Mouse (Mus musculus) layer of hippocampus, adult 18-20 months (tissue): ENCODE measurements around the gene Rtraf. TPM values are rescaled to one million over a fixed set of nuclear protein-coding genes. Genes with fewer than 3 reads are reported as not detected.

ENCODE experiments used
- DNase-seq, 2 experiments: peaks; one replicate each; pipeline ENCODE4 v3.0.0; 2022; ENCODE audit warnings: low spot score in 2 of 2
- total RNA-seq, 2 experiments: library from RNA; stranded (reverse); gene quantifications; 2 replicates each; pipeline ENCODE4 v1.2.3; 2021

The Rtraf gene
- total RNA-seq, 2 experiments from 2014 or later = 53.9 to 55.4 TPM

- peak; percentile 12 to 68 for DNase-seq
Measured at GRCm38 (mm10) chr14:19801474-19802215, 22.0 kb downstream of the Rtraf start.

DNA sequence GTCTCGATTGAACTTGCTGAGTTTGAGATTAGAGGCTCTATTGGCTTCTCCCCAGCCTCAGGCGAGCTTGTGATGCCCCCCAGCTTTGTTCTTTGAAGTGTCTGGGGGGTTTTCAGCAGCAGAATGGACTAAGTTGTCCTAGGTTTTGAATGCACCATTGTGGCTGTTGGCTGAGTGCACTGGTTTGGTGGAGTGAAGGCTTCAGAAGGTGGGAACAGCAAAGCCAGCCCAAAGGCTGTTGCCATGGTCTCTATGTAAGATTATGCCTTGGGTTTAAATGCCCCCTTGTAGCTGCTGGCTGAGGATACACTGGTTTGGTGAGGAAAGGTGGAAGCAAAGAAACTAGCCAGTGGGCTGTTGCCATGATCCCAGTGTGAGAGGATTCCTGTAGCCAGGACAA, 23.1 kb downstream of the Rtraf start:
- no peak for DNase-seq

- DNase-seq = no peak
Measured at GRCm38 (mm10) chr14:19796541-19797304, 26.9 kb downstream of the Rtraf start.

- DNase-seq = no peak
Measured at GRCm38 (mm10) chr14:19794881-19795280, 28.7 kb downstream of the Rtraf start.

DNA sequence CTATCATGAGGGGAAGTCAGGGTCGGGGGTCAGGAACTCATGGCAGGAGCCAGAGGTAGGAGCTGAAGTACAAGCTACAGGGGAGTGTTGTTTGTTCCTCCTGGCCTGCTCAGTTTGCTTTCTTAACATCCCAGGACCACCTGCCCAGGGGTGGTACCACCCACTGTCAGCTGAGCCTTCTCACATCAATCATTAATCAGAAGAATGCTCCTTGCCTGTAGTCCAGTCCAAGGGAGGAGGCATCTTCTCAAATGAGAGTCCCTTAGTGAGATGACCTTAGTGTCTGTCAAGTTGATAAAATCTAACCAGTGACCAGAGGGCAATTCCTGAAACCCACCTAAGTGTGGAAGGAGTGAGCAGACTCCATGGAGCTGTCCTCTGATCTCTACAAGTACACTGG, 35.2 kb downstream of the Rtraf start:
- no peak for DNase-seq

DNA sequence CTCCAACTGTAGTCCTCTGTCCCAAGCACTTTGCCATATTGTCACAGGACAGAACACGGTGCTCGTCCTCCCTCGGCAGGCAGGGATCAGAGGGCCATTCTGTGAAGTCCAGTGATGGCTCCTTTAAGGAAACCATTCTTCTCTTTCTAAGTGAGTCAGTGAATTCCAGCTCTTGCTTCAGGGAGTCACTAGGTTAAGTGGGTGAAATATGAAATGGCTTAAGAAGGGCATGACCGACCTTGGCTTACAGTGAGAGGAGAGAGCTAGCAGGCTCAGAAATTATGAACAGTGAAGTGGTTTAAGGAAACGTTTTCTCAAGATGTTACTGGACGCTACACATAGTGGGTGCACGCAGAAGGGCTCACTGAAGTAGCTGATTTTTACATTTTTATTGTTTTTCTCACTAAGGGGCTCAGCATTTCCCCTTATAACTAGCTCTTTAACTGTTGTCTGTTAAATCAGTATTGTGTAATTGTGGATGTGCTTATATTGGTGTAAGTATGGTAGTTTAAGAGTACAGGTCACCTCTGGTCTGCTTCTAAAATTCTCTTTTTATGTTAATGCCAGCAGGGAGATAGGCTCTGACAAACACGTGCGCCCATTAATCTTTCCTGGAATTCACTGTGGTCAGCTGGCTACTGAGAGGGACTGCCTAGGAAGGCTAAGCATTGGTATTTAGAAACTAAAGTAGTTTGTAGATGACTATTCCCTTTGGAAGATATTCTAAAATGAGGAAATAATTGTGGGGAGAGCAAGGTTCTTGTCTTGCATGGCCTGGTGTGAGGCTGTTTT, 37.6 kb downstream of the Rtraf start:
- no peak for DNase-seq

DNA sequence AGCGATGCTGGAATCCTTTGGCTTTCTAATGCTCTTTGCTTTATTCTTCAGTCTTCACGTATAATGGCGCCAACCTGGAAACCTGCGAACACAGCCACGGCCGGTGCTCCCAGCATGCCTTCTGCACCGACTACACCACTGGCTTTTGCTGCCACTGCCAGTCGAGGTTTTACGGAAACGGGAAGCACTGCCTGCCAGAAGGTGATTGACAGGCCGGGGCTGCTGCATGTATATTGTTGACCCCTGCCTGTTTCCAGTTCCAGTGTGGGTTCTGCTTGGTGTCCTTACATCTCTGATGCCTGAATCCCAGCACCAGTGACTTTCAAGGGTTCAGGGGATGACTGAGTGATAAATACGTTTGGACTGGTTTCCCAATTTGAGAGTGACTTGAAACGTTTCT, 45.7 kb downstream of the Rtraf start:
- DNase-seq = no peak

- no peak for DNase-seq
Measured at GRCm38 (mm10) chr14:19777365-19777764, 46.3 kb downstream of the Rtraf start.

DNA sequence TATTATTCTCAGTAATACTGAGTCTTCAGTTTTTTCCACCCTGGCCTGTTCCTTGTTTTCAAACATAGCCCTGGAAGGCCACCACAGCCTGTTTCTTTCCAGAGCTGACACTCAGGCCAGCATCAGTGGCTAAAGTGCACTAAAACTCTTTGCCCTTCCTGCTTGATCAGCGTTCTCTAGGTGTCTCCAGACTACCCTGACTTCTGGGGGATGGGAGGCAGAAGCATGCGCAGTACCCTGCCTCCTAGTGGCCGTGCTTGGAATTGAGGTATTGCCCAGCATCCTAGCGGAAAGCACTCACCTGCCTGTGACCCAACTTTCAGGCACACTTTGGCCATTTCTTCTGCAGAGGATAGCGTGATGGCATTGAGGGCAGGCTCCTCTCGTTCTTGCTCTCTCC, 46.7 kb downstream of the Rtraf start:
- no peak for DNase-seq

- DNase-seq = no peak
Measured at GRCm38 (mm10) chr14:19776179-19776578, 47.4 kb downstream of the Rtraf start.

DNA sequence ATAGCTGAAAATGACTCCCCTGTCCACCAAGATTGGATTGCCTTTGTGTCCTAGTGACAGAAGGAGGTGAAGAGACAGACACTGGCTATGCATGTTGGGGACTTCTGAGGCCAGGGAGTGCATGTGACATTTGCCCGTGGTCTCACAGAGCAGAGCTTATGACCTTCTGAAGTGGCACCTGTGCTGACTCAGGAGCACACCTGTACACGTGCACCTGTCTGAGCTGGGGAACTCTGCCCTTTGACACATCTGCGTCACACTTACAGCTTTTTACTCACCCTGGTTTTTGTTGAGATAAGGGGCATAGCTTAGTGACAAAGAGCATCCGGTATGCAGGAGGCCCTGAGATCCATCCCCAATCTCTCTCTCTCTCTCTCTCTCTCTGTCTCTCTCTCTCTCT, 48.1 kb downstream of the Rtraf start:
- no peak for DNase-seq

GRCm38 (mm10) chr14:19774036-19774628, 49.5 kb downstream of the Rtraf start:
- no peak for DNase-seq

DNA sequence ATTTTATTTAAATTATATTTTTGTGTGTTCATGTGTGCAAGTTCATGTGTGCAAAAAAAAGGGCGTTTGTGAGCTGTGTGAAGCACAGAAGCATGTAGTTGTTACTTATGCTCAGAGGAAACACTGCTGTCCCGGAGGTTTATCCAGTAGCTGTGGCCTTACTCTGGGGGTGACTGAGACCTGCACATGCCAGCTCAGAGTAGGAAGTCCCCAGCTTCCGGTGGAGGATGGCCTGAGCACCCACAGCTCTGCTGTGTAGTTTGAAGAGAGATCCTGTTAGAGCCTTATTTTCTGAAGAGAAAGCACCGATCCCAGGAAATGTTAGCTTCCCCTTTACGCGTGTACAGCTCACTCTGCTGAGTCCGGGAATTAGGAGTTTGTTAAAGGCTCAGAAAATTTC, 52.5 kb downstream of the Rtraf start:
- DNase-seq = no peak

GRCm38 (mm10) chr14:19769441-19770200, 54.0 kb downstream of the Rtraf start:
- DNase-seq = no peak

DNA sequence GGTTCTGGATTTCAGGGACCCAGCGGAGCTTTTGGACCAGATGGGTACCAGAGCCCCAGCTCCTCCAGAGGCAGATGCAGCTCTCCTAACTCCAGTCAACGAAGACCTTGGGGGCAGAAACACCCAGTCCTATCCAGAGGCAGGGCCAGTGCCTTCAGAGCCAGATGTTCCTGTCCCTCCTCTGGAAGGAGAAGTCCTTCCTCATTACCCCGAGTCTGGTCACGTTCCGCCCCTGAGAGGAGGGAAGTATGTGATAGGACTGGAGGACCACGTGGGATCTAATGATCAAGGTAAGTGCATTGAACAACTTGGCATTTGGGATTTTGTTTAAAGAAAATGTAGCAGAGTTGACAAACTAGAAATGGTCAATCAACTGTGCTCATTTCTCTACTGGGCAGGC, 55.0 kb downstream of the Rtraf start:
- DNase-seq = no peak

- DNase-seq = no peak
Measured at GRCm38 (mm10) chr14:19766380-19766649, 57.3 kb downstream of the Rtraf start.

GRCm38 (mm10) chr14:19765539-19766379, 57.9 kb downstream of the Rtraf start:
- no peak for DNase-seq

- DNase-seq = no peak
Measured at GRCm38 (mm10) chr14:19764331-19764730, 59.3 kb downstream of the Rtraf start.

- no peak for DNase-seq
Measured at GRCm38 (mm10) chr14:19763527-19763926, 60.1 kb downstream of the Rtraf start.

DNA sequence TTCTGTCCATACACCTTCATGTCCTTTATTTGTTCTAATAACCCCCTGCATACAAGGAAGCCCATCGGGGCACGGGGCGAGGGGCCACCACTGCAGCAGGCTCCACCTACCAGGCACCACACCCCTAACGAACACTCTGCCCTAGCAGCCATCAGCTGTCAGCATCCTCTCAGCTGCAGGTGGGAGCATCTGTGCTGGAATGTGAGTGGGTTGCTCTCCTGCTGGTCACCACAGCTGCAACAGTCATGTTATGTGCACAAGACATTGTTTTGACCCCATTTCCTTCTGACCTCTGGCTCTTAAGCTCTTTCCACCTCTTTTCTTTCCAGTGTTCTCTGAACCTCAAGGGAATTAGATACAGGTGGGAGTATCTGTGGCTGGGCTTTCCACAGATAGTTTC, 61.6 kb downstream of the Rtraf start:
- no peak for DNase-seq
